Mouse (Mus musculus): ENCODE measurements around the gene Col28a1.
"Not testable (repeated sequence)": the region's sequence is repeated elsewhere in the genome, so short reads cannot be mapped to it uniquely, and the experiment has no call there.

Gene Col28a1

GRCm38 (mm10) chr6:8023527-8023926, 168.9 kb downstream of the Col28a1 start:
- no peak for DNase-seq (ENCODE audit: low spot score in 2 of 2)

- no peak for DNase-seq (ENCODE audit: low spot score in 2 of 2)
Observed at GRCm38 (mm10) chr6:7994736-7995135, 197.7 kb downstream of the Col28a1 start.

GRCm38 (mm10) chr6:7983646-7983979, 208.8 kb downstream of the Col28a1 start:
- no peak for DNase-seq (ENCODE audit: low spot score in 2 of 2)

GRCm38 (mm10) chr6:7982958-7983645, 209.3 kb downstream of the Col28a1 start:
- not testable (repeated sequence) for DNase-seq (ENCODE audit: low spot score in 2 of 2)

- no peak for DNase-seq (ENCODE audit: low spot score in 2 of 2)
Observed at GRCm38 (mm10) chr6:7971020-7971760, 221.2 kb downstream of the Col28a1 start.

- no peak for DNase-seq (ENCODE audit: low spot score in 2 of 2)
Observed at GRCm38 (mm10) chr6:7969376-7969775, 223.0 kb downstream of the Col28a1 start.

GRCm38 (mm10) chr6:7965833-7966522, 226.4 kb downstream of the Col28a1 start:
- no peak for DNase-seq (ENCODE audit: low spot score in 2 of 2)

- no peak for DNase-seq (ENCODE audit: low spot score in 2 of 2)
Observed at GRCm38 (mm10) chr6:7962749-7963148, 229.7 kb downstream of the Col28a1 start.

GRCm38 (mm10) chr6:7952208-7952607, 240.2 kb downstream of the Col28a1 start:
- no peak for DNase-seq (ENCODE audit: low spot score in 2 of 2)

GRCm38 (mm10) chr6:7951778-7952177, 240.6 kb downstream of the Col28a1 start:
- no peak for DNase-seq (ENCODE audit: low spot score in 2 of 2)

All from right cerebral cortex, adult 2 months (tissue).